Mouse (Mus musculus): ENCODE measurements at regions not wholly inside any gene's neighbourhood (a gene's known extent, or its start where the extent isn't known, plus 50 kb on each side); places are given as distances from the start of the nearest gene placed in this dataset.
A peak's percentile ranks its signal among the peaks of the same experiment; 100 is the strongest.

DNA sequence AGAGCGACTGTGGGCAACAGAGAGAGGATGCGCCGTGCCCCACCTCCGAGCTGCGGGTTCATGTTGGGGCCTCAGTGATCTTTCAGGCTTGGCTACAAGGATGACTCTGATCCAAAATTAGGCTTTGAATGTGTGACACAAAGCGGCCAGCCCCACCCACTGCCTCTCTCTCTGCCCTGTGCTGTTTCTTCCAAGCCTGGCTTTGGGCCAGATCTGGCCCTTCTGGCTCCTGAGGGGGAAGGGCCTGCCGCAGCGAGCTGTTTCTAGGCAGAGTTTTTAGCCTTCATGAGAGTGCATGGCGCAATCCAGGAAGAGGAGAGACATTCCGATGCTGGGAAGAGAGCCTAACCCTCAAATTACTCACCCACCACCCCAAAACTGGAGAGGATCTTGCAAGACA, 75.9 kb upstream of the Maml3 start:
- Histone ChIP-seq H3K4me1 (ENCODE audit: control insufficient read depth, insufficient read depth, low read length) (peaks cover 15% of the 10 kb centered on the region), H3K27ac (ENCODE audit: insufficient read depth, low read length) (peak overlapping the region; percentile 94), H3K4me3 (ENCODE audit: insufficient read depth, low read length) (no peak overlapping the region)
- TF ChIP-seq POLR2A (IDR thresholded peaks at IDR 0.05; ENCODE audit: low read depth, low read length) (no peak; the same call in 1 of the 2 replicates), CTCF (IDR thresholded peaks at IDR 0.05; ENCODE audit: borderline replicate concordance, insufficient read depth, low read length) (no peak)

DNA sequence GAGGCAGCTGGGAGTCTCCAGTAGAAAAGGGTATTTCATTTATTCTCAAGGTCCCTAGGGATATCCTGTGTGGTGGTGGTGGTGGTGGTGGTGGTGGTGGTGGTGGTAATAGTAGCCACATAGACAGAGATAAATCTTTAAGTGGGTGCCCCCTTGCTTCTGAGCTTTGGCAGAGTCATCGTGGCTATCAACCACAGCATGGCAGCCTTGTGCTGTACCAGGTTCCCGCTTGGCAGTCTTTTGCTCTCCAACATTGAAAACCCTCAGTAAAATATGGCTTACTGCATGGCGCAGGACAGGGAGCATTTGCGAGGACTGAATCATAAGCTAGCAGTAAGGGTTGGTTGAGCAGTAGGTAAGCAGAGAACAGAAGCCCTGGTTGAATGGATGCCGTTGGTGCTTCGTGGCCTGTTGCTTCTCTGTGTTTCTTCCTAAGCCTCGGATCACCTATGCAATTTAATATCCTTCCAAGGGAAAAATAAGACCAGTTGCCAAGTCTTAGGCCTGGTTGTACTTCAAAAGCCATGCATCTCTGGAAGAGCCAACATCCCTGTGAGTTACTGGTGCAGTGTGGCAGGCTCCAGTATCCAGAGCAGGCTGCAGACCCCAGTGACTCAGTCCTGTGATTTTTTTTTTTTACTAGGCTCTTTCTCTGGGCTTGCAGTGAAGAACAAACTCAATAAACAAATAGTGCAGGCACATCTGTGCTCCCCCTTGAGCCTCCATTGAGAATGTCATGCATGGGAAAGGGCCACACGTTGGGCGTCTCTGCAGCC, 76.6 kb upstream of the Maml3 start:
- H3K4me3 ChIP-seq (ENCODE audit: insufficient read depth, low read length), result no peak overlapping the region
- H3K4me1 ChIP-seq (ENCODE audit: control insufficient read depth, insufficient read depth, low read length), result peaks cover 15% of the 10 kb centered on the region
- peak overlapping the region; percentile 79 for H3K27ac ChIP-seq (ENCODE audit: insufficient read depth, low read length)
- no peak for TF ChIP-seq POLR2A (IDR thresholded peaks at IDR 0.05; ENCODE audit: low read depth, low read length)
- no peak for TF ChIP-seq CTCF (IDR thresholded peaks at IDR 0.05; ENCODE audit: borderline replicate concordance, insufficient read depth, low read length)

DNA sequence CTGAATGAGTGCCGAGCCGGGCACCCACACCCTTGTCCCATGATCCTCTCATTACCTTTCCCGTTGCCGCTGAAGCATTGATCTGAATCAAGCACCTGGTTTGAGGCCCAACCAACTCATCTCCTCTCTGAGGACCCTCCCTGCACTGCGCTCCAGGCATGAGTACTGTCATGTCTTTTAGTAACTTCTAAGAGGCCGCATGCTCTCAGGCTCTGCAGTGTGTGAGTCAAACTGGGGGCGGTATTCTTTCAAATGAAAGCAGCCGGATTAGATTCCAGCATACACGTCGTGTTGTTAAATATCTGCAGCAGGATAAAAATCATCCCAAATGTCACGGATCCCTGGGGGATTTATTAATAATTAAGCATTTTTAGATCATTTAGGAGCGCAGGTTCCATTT, 79.4 kb upstream of the Maml3 start:
- TF ChIP-seq POLR2A (IDR thresholded peaks at IDR 0.05; ENCODE audit: low read depth, low read length) (no peak), CTCF (IDR thresholded peaks at IDR 0.05; ENCODE audit: borderline replicate concordance, insufficient read depth, low read length) (no peak)
- H3K4me1 ChIP-seq (ENCODE audit: control insufficient read depth, insufficient read depth, low read length), result peaks cover 15% of the 10 kb centered on the region; the same call in 1 of the 2 replicates
- H3K27ac ChIP-seq (ENCODE audit: insufficient read depth, low read length), result no peak overlapping the region
- no peak overlapping the region for H3K4me3 ChIP-seq (ENCODE audit: insufficient read depth, low read length)

DNA sequence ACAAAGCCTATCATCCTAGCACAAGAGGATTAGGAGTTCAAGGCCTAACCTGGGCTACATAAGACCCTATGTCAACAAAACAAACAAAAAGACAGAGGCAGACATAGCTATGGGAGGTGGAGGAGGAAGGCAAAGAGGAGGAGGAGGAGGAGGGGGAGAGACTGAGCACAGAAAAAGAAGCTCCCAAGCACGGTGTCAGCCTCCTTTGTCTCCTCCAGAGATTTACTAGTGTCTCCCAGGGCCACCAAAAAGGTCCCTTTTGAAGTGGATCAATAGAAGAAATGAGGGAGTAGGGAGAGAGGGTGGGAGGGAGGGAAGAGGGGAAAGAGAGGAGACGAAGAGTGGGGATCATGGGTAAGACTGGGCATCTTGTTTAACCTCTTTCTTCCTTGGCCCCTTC, 80.5 kb upstream of the Maml3 start:
- Histone ChIP-seq H3K4me1 (ENCODE audit: control insufficient read depth, insufficient read depth, low read length) (peaks cover 9% of the 10 kb centered on the region; the same call in 1 of the 2 replicates), H3K27ac (ENCODE audit: insufficient read depth, low read length) (no peak overlapping the region), H3K4me3 (ENCODE audit: insufficient read depth, low read length) (no peak overlapping the region)
- TF ChIP-seq POLR2A (IDR thresholded peaks at IDR 0.05; ENCODE audit: low read depth, low read length) (no peak), CTCF (IDR thresholded peaks at IDR 0.05; ENCODE audit: borderline replicate concordance, insufficient read depth, low read length) (no peak)

DNA sequence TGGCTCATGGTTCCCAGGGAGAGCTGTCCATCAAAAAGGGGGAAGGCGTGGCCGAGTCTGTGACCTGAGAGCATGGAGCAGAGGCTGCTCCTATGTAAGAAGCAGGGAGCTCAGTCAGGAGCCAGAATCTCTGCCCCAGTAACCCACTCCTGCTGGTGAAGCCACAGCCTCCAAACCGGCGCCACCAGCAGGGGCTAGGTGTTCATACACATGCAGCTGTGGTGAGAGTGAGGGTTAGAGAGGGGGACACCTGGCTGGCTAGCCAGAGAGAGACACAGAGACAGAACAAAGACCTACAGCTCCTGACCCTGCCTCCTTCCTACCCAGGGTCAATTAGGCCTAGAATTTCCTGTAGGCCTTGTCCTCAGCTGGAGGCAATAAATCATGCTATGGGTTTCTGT, 80.7 kb upstream of the Foxo1 start:
- Histone ChIP-seq H3K27ac (ENCODE audit: insufficient read depth, low read length) (no peak overlapping the region), H3K4me1 (ENCODE audit: control insufficient read depth, insufficient read depth, low read length) (no peaks in the 10 kb centered on the region), H3K4me3 (ENCODE audit: insufficient read depth, low read length) (no peak overlapping the region)
- no peak for TF ChIP-seq CTCF (IDR thresholded peaks at IDR 0.05; ENCODE audit: borderline replicate concordance, insufficient read depth, low read length)
- no peak for TF ChIP-seq POLR2A (IDR thresholded peaks at IDR 0.05; ENCODE audit: low read depth, low read length)

DNA sequence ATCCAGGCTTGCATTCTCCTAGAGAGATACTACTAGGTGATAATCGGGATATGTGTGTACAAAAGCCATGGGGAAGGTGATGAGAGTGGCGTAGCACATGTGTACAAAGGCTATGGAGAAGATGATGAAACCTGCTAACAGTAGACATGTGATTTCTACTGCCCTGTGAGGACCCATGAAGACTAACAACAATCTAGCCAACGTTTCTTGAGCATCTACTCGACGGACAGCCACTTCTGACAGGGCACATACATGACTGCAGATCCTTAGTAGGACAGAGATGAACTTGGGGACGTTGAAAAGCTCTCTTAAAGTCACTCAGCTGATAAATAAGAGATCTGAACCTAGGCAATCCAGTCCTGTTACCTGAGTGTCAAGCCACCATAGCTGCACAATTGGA, 79.8 kb upstream of the Foxo1 start:
- TF ChIP-seq POLR2A (IDR thresholded peaks at IDR 0.05; ENCODE audit: low read depth, low read length) (no peak), CTCF (IDR thresholded peaks at IDR 0.05; ENCODE audit: borderline replicate concordance, insufficient read depth, low read length) (no peak)

DNA sequence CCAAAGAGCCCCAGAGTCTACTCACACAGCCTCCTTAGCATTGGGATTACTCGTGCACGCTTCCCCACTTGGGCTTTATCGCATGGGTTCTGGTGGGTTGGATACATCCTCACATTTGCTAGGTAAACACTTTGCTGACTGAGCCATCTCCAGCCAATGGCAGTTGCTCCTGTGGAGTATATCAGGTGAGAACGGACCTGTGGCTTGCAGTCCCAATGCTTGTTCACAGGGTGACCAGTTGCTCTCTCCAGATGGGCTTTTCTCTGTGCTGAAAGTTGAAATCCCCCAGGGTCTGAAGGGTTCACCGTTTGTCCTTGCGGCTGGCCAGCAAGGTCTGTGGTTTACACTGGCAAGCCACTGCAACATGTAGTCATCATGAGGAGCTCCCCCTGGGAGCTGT, 79.1 kb upstream of the Foxo1 start:
- H3K4me3 ChIP-seq (ENCODE audit: insufficient read depth, low read length), result no peak overlapping the region
- TF ChIP-seq CTCF (IDR thresholded peaks at IDR 0.05; ENCODE audit: borderline replicate concordance, insufficient read depth, low read length) (no peak), POLR2A (IDR thresholded peaks at IDR 0.05; ENCODE audit: low read depth, low read length) (no peak)
- H3K4me1 ChIP-seq (ENCODE audit: control insufficient read depth, insufficient read depth, low read length), result no peaks in the 10 kb centered on the region
- H3K27ac ChIP-seq (ENCODE audit: insufficient read depth, low read length), result no peak overlapping the region

More for the DNA sequence above, 79.8 kb upstream of the Foxo1 start:
- no peak overlapping the region for H3K27ac ChIP-seq (ENCODE audit: insufficient read depth, low read length)
- H3K4me1 ChIP-seq (ENCODE audit: control insufficient read depth, insufficient read depth, low read length), result no peaks in the 10 kb centered on the region
- no peak overlapping the region for H3K4me3 ChIP-seq (ENCODE audit: insufficient read depth, low read length)

DNA sequence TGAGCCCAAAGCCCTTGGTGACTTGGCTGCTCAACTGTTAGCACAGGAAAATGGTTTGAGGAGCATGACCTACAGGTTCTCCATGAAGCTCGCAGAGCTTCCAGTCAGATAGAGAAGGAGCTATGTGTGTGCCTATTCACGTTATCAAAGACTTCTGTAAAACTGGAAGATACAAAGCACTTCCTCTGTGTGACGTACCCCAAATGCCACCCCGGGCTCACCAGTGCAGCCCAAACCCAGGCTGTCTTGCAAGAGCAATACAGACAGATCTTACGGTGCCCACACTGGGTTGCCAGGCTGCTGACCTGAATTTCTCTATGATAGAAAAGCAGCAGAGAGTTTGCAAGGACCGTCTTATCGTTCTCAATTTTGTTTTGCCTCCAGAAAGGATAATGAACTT, 78.1 kb upstream of the Foxo1 start:
- Histone ChIP-seq H3K4me3 (ENCODE audit: insufficient read depth, low read length) (no peak overlapping the region), H3K27ac (ENCODE audit: insufficient read depth, low read length) (no peak overlapping the region), H3K4me1 (ENCODE audit: control insufficient read depth, insufficient read depth, low read length) (no peaks in the 10 kb centered on the region)
- TF ChIP-seq POLR2A (IDR thresholded peaks at IDR 0.05; ENCODE audit: low read depth, low read length) (no peak), CTCF (IDR thresholded peaks at IDR 0.05; ENCODE audit: borderline replicate concordance, insufficient read depth, low read length) (no peak)

DNA sequence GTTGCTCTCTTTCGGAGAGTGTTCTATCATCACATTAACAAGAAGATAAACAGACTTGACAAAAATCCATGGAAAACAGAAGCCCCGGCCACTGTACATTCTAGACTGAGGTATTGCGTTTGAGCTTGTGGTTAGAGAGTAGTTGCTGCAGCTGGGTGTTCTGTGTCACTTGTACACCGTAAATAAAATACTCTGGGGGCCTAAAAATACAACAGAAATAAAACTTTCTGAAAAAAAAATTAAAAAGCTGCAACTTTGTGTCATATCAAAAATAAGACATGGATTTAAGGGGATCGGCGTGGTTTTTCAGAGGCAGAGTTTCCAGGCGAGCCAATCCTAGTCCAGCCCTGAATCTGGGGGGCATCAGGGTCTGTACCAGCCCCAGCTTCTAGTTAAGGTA, 75.1 kb upstream of the Foxo1 start:
- H3K4me3 ChIP-seq (ENCODE audit: insufficient read depth, low read length), result no peak overlapping the region
- TF ChIP-seq POLR2A (IDR thresholded peaks at IDR 0.05; ENCODE audit: low read depth, low read length) (no peak), CTCF (IDR thresholded peaks at IDR 0.05; ENCODE audit: borderline replicate concordance, insufficient read depth, low read length) (no peak)
- no peaks in the 10 kb centered on the region for H3K4me1 ChIP-seq (ENCODE audit: control insufficient read depth, insufficient read depth, low read length)
- H3K27ac ChIP-seq (ENCODE audit: insufficient read depth, low read length), result no peak overlapping the region

DNA sequence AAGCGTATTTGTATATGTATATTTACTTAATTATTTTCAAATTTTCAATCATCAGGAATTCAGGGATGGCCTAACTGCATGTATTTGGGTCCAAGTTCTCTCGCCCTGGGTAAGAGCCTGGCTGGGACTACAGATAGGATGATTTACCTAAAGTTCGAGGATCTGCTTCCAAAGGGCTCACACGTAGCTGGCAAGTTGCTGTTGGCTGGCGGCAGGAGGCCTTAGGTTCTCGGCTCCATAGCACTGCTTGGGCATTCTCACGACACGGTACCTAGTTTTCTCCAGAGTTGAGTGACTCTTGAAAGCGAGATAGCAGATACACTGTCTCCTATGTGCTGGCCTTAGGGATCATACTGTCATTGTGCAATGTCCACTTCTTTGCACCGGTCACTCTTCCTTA, 73.9 kb upstream of the Foxo1 start:
- no peak for TF ChIP-seq CTCF (IDR thresholded peaks at IDR 0.05; ENCODE audit: borderline replicate concordance, insufficient read depth, low read length)
- no peak for TF ChIP-seq POLR2A (IDR thresholded peaks at IDR 0.05; ENCODE audit: low read depth, low read length)
- Histone ChIP-seq H3K4me3 (ENCODE audit: insufficient read depth, low read length) (no peak overlapping the region), H3K27ac (ENCODE audit: insufficient read depth, low read length) (no peak overlapping the region), H3K4me1 (ENCODE audit: control insufficient read depth, insufficient read depth, low read length) (no peaks in the 10 kb centered on the region)
